Mouse (Mus musculus): Measurements from ENCODE around the gene Olfr911-ps1. TPM values are rescaled to one million over a fixed set of nuclear protein-coding genes. Genes with fewer than 3 reads are reported as not detected.

The Olfr911-ps1 gene
- not detected in 2 replicates for polyA plus RNA-seq (2016; fragmentation: Nextera tagmentation; extraction: Ambion mirVana)

- Histone ChIP-seq H3K4me3 (no peak within 1 kb of the TSS), H3K4me1 (replicated peaks) (no peaks in the 10 kb centered on the region), H3K27me3 (ENCODE audit: insufficient read depth, poor library complexity, severe bottlenecking) (no peaks in the 10 kb centered on the region), H3K36me3 (no peaks in the 10 kb centered on the region), H3K9me3 (no peaks in the 10 kb centered on the region), H3K27ac (no peak within 1 kb of the TSS)
- 84% methylated on average over 1 of the region's 1 CpGs for WGBS
- no peak for DNase-seq (ENCODE audit: low spot score)
Observed at GRCm38 (mm10) chr9:38521280-38521679, at the start of gene Olfr911-ps1. Gene Olfr911-ps1 (plus strand): TSS chr9:38521580.

GRCm38 (mm10) chr9:38486785-38487184, 34.6 kb upstream of the Olfr911-ps1 start, which contains the start of gene Olfr906:
Gene Olfr906 (plus strand): TSS chr9:38487085.
- Histone ChIP-seq H3K27ac (no peak within 1 kb of the TSS), H3K4me1 (replicated peaks) (no peaks in the 10 kb centered on the region), H3K36me3 (no peaks in the 10 kb centered on the region), H3K9me3 (no peaks in the 10 kb centered on the region), H3K27me3 (ENCODE audit: insufficient read depth, poor library complexity, severe bottlenecking) (no peaks in the 10 kb centered on the region), H3K4me3 (no peak within 1 kb of the TSS)
- DNase-seq (ENCODE audit: low spot score): no peak
- WGBS: 88% methylated on average over 3 of the region's 3 CpGs

GRCm38 (mm10) chr9:38495501-38495900, 25.9 kb upstream of the Olfr911-ps1 start, which contains the start of gene Olfr907:
Gene Olfr907 (plus strand): TSS chr9:38495801.
- Histone ChIP-seq H3K27me3 (ENCODE audit: insufficient read depth, poor library complexity, severe bottlenecking) (no peaks in the 10 kb centered on the region), H3K4me3 (no peak within 1 kb of the TSS), H3K9me3 (no peaks in the 10 kb centered on the region), H3K36me3 (no peaks in the 10 kb centered on the region), H3K4me1 (replicated peaks) (no peaks in the 10 kb centered on the region), H3K27ac (no peak within 1 kb of the TSS)
- WGBS: 80% methylated on average over 2 of the region's 2 CpGs
- no peak for DNase-seq (ENCODE audit: low spot score)

GRCm38 (mm10) chr9:38512353-38512752, 9.0 kb upstream of the Olfr911-ps1 start:
- Histone ChIP-seq H3K27me3 (ENCODE audit: insufficient read depth, poor library complexity, severe bottlenecking) (no peaks in the 10 kb centered on the region), H3K4me1 (replicated peaks) (no peaks in the 10 kb centered on the region), H3K36me3 (no peaks in the 10 kb centered on the region), H3K4me3 (no peak overlapping the region), H3K27ac (no peak overlapping the region), H3K9me3 (0 out of 2 replicates have a peak, but pooled peaks cover 4% of the 10 kb centered on the region)
- 86% methylated on average over 2 of the region's 2 CpGs for WGBS
- DNase-seq (ENCODE audit: low spot score): no peak

GRCm38 (mm10) chr9:38537549-38537948, 16.2 kb downstream of the Olfr911-ps1 start, which contains the start of gene Olfr910:
Gene Olfr910 (plus strand): TSS chr9:38537849.
- Histone ChIP-seq H3K4me3 (no peak within 1 kb of the TSS), H3K4me1 (replicated peaks) (no peaks in the 10 kb centered on the region), H3K36me3 (no peaks in the 10 kb centered on the region), H3K27ac (no peak within 1 kb of the TSS), H3K27me3 (ENCODE audit: insufficient read depth, poor library complexity, severe bottlenecking) (no peaks in the 10 kb centered on the region), H3K9me3 (no peaks in the 10 kb centered on the region)
- WGBS: 91% methylated on average over 2 of the region's 2 CpGs
- no peak for DNase-seq (ENCODE audit: low spot score)

Other genes starting within 250 kb of the Olfr911-ps1 start
- gene Olfr896-ps1, start 230.5 kb upstream of the Olfr911-ps1 start, polyA plus RNA-seq (2016; fragmentation: Nextera tagmentation; extraction: Ambion mirVana): not detected in 2 replicates
- gene Olfr25, start 192.5 kb upstream of the Olfr911-ps1 start, polyA plus RNA-seq (2016; fragmentation: Nextera tagmentation; extraction: Ambion mirVana): not detected in 2 replicates
- not detected in 2 replicates for gene Olfr898, start 173.2 kb upstream of the Olfr911-ps1 start, polyA plus RNA-seq (2016; fragmentation: Nextera tagmentation; extraction: Ambion mirVana)
- not detected in 2 replicates for gene Olfr250, start 154.7 kb upstream of the Olfr911-ps1 start, polyA plus RNA-seq (2016; fragmentation: Nextera tagmentation; extraction: Ambion mirVana)
- not detected in 2 replicates for gene Olfr251, start 144.5 kb upstream of the Olfr911-ps1 start, polyA plus RNA-seq (2016; fragmentation: Nextera tagmentation; extraction: Ambion mirVana)
- gene Olfr147, start 119.9 kb upstream of the Olfr911-ps1 start, polyA plus RNA-seq (2016; fragmentation: Nextera tagmentation; extraction: Ambion mirVana): not detected in 2 replicates
- gene Olfr901, start 92.1 kb upstream of the Olfr911-ps1 start, polyA plus RNA-seq (2016; fragmentation: Nextera tagmentation; extraction: Ambion mirVana): not detected in 2 replicates
- not detected in 2 replicates for gene Olfr902, start 73.9 kb upstream of the Olfr911-ps1 start, polyA plus RNA-seq (2016; fragmentation: Nextera tagmentation; extraction: Ambion mirVana)
- not detected in 2 replicates for gene Olfr904, start 58.4 kb upstream of the Olfr911-ps1 start, polyA plus RNA-seq (2016; fragmentation: Nextera tagmentation; extraction: Ambion mirVana)
- not detected in 2 replicates for gene Olfr905, start 50.5 kb upstream of the Olfr911-ps1 start, polyA plus RNA-seq (2016; fragmentation: Nextera tagmentation; extraction: Ambion mirVana)
- not detected in 2 replicates for gene Olfr906, start 34.5 kb upstream of the Olfr911-ps1 start, polyA plus RNA-seq (2016; fragmentation: Nextera tagmentation; extraction: Ambion mirVana)
- not detected in 2 replicates for gene Olfr907, start 25.8 kb upstream of the Olfr911-ps1 start, polyA plus RNA-seq (2016; fragmentation: Nextera tagmentation; extraction: Ambion mirVana)
- gene Olfr910, start 16.3 kb downstream of the Olfr911-ps1 start, polyA plus RNA-seq (2016; fragmentation: Nextera tagmentation; extraction: Ambion mirVana): not detected in 2 replicates
- not detected in 2 replicates for gene Olfr912, start 58.6 kb downstream of the Olfr911-ps1 start, polyA plus RNA-seq (2016; fragmentation: Nextera tagmentation; extraction: Ambion mirVana)
- not detected in 2 replicates for gene Olfr913, start 71.2 kb downstream of the Olfr911-ps1 start, polyA plus RNA-seq (2016; fragmentation: Nextera tagmentation; extraction: Ambion mirVana)
- gene Olfr914, start 83.5 kb downstream of the Olfr911-ps1 start, polyA plus RNA-seq (2016; fragmentation: Nextera tagmentation; extraction: Ambion mirVana): not detected in 2 replicates
- not detected in 2 replicates for gene Olfr916, start 138.3 kb downstream of the Olfr911-ps1 start, polyA plus RNA-seq (2016; fragmentation: Nextera tagmentation; extraction: Ambion mirVana)
- not detected in 2 replicates for gene Olfr917, start 144.3 kb downstream of the Olfr911-ps1 start, polyA plus RNA-seq (2016; fragmentation: Nextera tagmentation; extraction: Ambion mirVana)
- gene Olfr918, start 153.0 kb downstream of the Olfr911-ps1 start, polyA plus RNA-seq (2016; fragmentation: Nextera tagmentation; extraction: Ambion mirVana): not detected in 2 replicates
- gene Olfr919, start 182.1 kb downstream of the Olfr911-ps1 start, polyA plus RNA-seq (2016; fragmentation: Nextera tagmentation; extraction: Ambion mirVana): not detected in 2 replicates
- 6.3 and 7.5 TPM in 2 replicates for gene Vwa5a, start 196.7 kb downstream of the Olfr911-ps1 start, polyA plus RNA-seq (2016; fragmentation: Nextera tagmentation; extraction: Ambion mirVana)
- gene Olfr920, start 230.7 kb downstream of the Olfr911-ps1 start, polyA plus RNA-seq (2016; fragmentation: Nextera tagmentation; extraction: Ambion mirVana): not detected in 2 replicates

Data from hindbrain, embryonic 10.5 days (tissue).